14 mouse cellular contexts compared by ENCODE assay signal in genomic region chr5:139906507-139906906, GRCm38 (mm10). TPM values are rescaled to one million over a fixed set of nuclear protein-coding genes. Genes with fewer than 3 reads are reported as not detected.
DNase-seq lines count a peak whose midpoint lies in the region; ATAC-seq and TF ChIP-seq lines count a peak whose summit lies in the region.
"Had no signal": no experiment of that assay in that cellular context is flagged by ENCODE, and none has a peak within 500 bp of the region (broad histone marks: within the 10 kb centered on the region; RNA-seq: fewer than 3 reads in every experiment).

No protein-coding gene starts in this region.

- WGBS in hindbrain, embryonic 10.5 days: 41% methylated on average over 9 of the region's 9 CpGs
- WGBS in hindbrain, embryonic 11.5 days: 42% methylated on average over 9 of the region's 9 CpGs
- WGBS in embryonic facial prominence, embryonic 15.5 days: 41% methylated on average over 9 of the region's 9 CpGs
- WGBS in hindbrain, embryonic 13.5 days: 40% methylated on average over 9 of the region's 9 CpGs
- 48% methylated on average over 9 of the region's 9 CpGs for WGBS in midbrain, postnatal 0 days
- 25% methylated on average over 9 of the region's 9 CpGs for WGBS in intestine, embryonic 15.5 days

- peak overlapping the region; percentile 76; the same call in 1 of the 2 replicates for H3K4me3 ChIP-seq in hindbrain, embryonic 10.5 days
- H3K4me3 ChIP-seq in hindbrain, embryonic 11.5 days (ENCODE audit: low read depth, low read length): no peak overlapping the region
- no peak overlapping the region for H3K4me3 ChIP-seq in embryonic facial prominence, embryonic 15.5 days (replicated peaks)
- H3K4me3 ChIP-seq in hindbrain, embryonic 13.5 days: no peak overlapping the region
- peak overlapping the region; percentile 55; the same call in 1 of the 2 replicates for H3K4me3 ChIP-seq in midbrain, postnatal 0 days (ENCODE audit: low read depth, low read length)
- H3K4me3 ChIP-seq in intestine, embryonic 15.5 days (replicated peaks): no peak overlapping the region

- H3K27me3 ChIP-seq in hindbrain, embryonic 10.5 days (ENCODE audit: insufficient read depth, poor library complexity, severe bottlenecking): peaks cover 79% of the 10 kb centered on the region
- peaks cover 46% of the 10 kb centered on the region for H3K27me3 ChIP-seq in hindbrain, embryonic 11.5 days (ENCODE audit: control insufficient read depth, insufficient read depth, low read length)
- H3K27me3 ChIP-seq in embryonic facial prominence, embryonic 15.5 days: peaks cover 61% of the 10 kb centered on the region
- H3K27me3 ChIP-seq in hindbrain, embryonic 13.5 days: peaks cover 64% of the 10 kb centered on the region
- H3K27me3 ChIP-seq in midbrain, postnatal 0 days (ENCODE audit: insufficient read depth, low read length): peaks cover 10% of the 10 kb centered on the region
- H3K27me3 ChIP-seq in intestine, embryonic 15.5 days (replicated peaks): peaks cover 65% of the 10 kb centered on the region

- no peaks in the 10 kb centered on the region for H3K36me3 ChIP-seq in hindbrain, embryonic 10.5 days
- H3K36me3 ChIP-seq in hindbrain, embryonic 11.5 days (ENCODE audit: control insufficient read depth, insufficient read depth, low read length): no peaks in the 10 kb centered on the region
- no peaks in the 10 kb centered on the region for H3K36me3 ChIP-seq in embryonic facial prominence, embryonic 15.5 days
- no peaks in the 10 kb centered on the region for H3K36me3 ChIP-seq in hindbrain, embryonic 13.5 days
- H3K36me3 ChIP-seq in midbrain, postnatal 0 days (ENCODE audit: insufficient read depth, low read length): no peaks in the 10 kb centered on the region
- H3K36me3 ChIP-seq in intestine, embryonic 15.5 days: no peaks in the 10 kb centered on the region

- H3K9me3 ChIP-seq in hindbrain, embryonic 10.5 days: no peaks in the 10 kb centered on the region
- H3K9me3 ChIP-seq in hindbrain, embryonic 11.5 days (ENCODE audit: control insufficient read depth, low read length): no peaks in the 10 kb centered on the region
- no peaks in the 10 kb centered on the region for H3K9me3 ChIP-seq in embryonic facial prominence, embryonic 15.5 days (replicated peaks)
- H3K9me3 ChIP-seq in hindbrain, embryonic 13.5 days: no peaks in the 10 kb centered on the region
- H3K9me3 ChIP-seq in midbrain, postnatal 0 days (ENCODE audit: low read length): no peaks in the 10 kb centered on the region
- no peaks in the 10 kb centered on the region for H3K9me3 ChIP-seq in intestine, embryonic 15.5 days

- H3K9ac ChIP-seq in hindbrain, embryonic 11.5 days (ENCODE audit: low read depth, low read length): no peak overlapping the region
- no peak overlapping the region for H3K9ac ChIP-seq in embryonic facial prominence, embryonic 15.5 days
- H3K9ac ChIP-seq in hindbrain, embryonic 13.5 days: peak overlapping the region; percentile 81; the same call in 1 of the 2 replicates
- H3K9ac ChIP-seq in midbrain, postnatal 0 days (replicated peaks; ENCODE audit: low read length, poor library complexity, severe bottlenecking): no peak overlapping the region
- no peak overlapping the region for H3K9ac ChIP-seq in intestine, embryonic 15.5 days

- DNase-seq in hindbrain, embryonic 10.5 days (ENCODE audit: low spot score): no peak
- DNase-seq in hindbrain, embryonic 11.5 days (ENCODE audit: low spot score): no peak
- DNase-seq in midbrain, postnatal 0 days (ENCODE audit: low spot score): no peak
- DNase-seq in lung, postnatal 10 days: no peak
- DNase-seq: adrenal gland, adult 8-10 months; cerebellum, adult 11 months; heart, postnatal 10 days; kidney, adult 9 months; layer of hippocampus, adult 9-11 months; right cerebral cortex, adult 18-20 months had no signal

- ATAC-seq in hindbrain, embryonic 11.5 days (ENCODE audit: low FRiP score): no peak
- ATAC-seq in embryonic facial prominence, embryonic 15.5 days (ENCODE audit: insufficient number of reproducible peaks, low FRiP score, low TSS enrichment, low read depth): no peak
- ATAC-seq in hindbrain, embryonic 13.5 days (ENCODE audit: low FRiP score): no peak
- no peak for ATAC-seq in midbrain, postnatal 0 days (ENCODE audit: low FRiP score)
- ATAC-seq in intestine, embryonic 15.5 days: no peak
- ATAC-seq: inflammation-experienced regulatory T-cells, adult 6 months had no signal

- peaks cover 52% of the 10 kb centered on the region for H3K4me1 ChIP-seq in hindbrain, embryonic 10.5 days (replicated peaks)
- H3K4me1 ChIP-seq in hindbrain, embryonic 11.5 days (replicated peaks; ENCODE audit: control insufficient read depth, insufficient read depth, low read length): peaks cover 21% of the 10 kb centered on the region
- H3K4me1 ChIP-seq in embryonic facial prominence, embryonic 15.5 days: peaks cover 44% of the 10 kb centered on the region
- H3K4me1 ChIP-seq in hindbrain, embryonic 13.5 days (replicated peaks): peaks cover 43% of the 10 kb centered on the region
- H3K4me1 ChIP-seq in midbrain, postnatal 0 days (ENCODE audit: insufficient read depth, low read length): peaks cover 7% of the 10 kb centered on the region; the same call in 1 of the 2 replicates
- peaks cover 33% of the 10 kb centered on the region for H3K4me1 ChIP-seq in intestine, embryonic 15.5 days (replicated peaks)

- TF ChIP-seq CTCF in midbrain, postnatal 0 days (IDR thresholded peaks at IDR 0.05): no peak

- no peak overlapping the region for H3K4me2 ChIP-seq in hindbrain, embryonic 11.5 days (replicated peaks; ENCODE audit: low read depth, low read length)
- 0 out of 2 replicates have a peak overlapping the region, but pooled peaks have one; percentile 99 for H3K4me2 ChIP-seq in embryonic facial prominence, embryonic 15.5 days (replicated peaks)
- H3K4me2 ChIP-seq in hindbrain, embryonic 13.5 days: peak overlapping the region; percentile 91; the same call in 1 of the 2 replicates
- H3K4me2 ChIP-seq in midbrain, postnatal 0 days (ENCODE audit: low read depth, low read length, poor library complexity, severe bottlenecking): peak overlapping the region; percentile 98
- no peak overlapping the region for H3K4me2 ChIP-seq in intestine, embryonic 15.5 days (replicated peaks)

- no peak overlapping the region for H3K27ac ChIP-seq in hindbrain, embryonic 10.5 days
- H3K27ac ChIP-seq in hindbrain, embryonic 11.5 days (ENCODE audit: low read depth, low read length): no peak overlapping the region
- no peak overlapping the region for H3K27ac ChIP-seq in embryonic facial prominence, embryonic 15.5 days (replicated peaks)
- no peak overlapping the region for H3K27ac ChIP-seq in hindbrain, embryonic 13.5 days
- H3K27ac ChIP-seq in midbrain, postnatal 0 days (ENCODE audit: low read depth, low read length): no peak overlapping the region
- H3K27ac ChIP-seq in intestine, embryonic 15.5 days: no peak overlapping the region

RNA-seq across cellular contexts. Expression of gene Elfn1, which starts 1.2 kb away (rescaled TPM):
- 0.31 and 2.6 TPM in 2 replicates for polyA plus RNA-seq in hindbrain, embryonic 10.5 days (2016; fragmentation: Nextera tagmentation; extraction: Ambion mirVana)
- 1.3 and 1.5 TPM in 2 replicates for polyA plus RNA-seq in hindbrain, embryonic 11.5 days (2014; fragmentation: Nextera tagmentation; extraction: Ambion mirVana)
- polyA plus RNA-seq in embryonic facial prominence, embryonic 15.5 days (2015; fragmentation: Nextera tagmentation; extraction: Ambion mirVana): 2.0 and 2.5 TPM in 2 replicates
- polyA plus RNA-seq in hindbrain, embryonic 13.5 days (2015; fragmentation: Nextera tagmentation; extraction: Ambion mirVana): 1.3 and 1.4 TPM in 2 replicates
- 21.5 and 57.5 TPM in 2 replicates for total RNA-seq in midbrain, postnatal 0 days (2014; rRNA removed)
- polyA plus RNA-seq in midbrain, postnatal 0 days (2015; fragmentation: Nextera tagmentation; extraction: Ambion mirVana): 3.1 and 3.7 TPM in 2 replicates
- 0.19 and 0.20 TPM in 2 replicates for polyA plus RNA-seq in intestine, embryonic 15.5 days (2015; fragmentation: Nextera tagmentation; extraction: Ambion mirVana)
- polyA plus RNA-seq: inflammation-experienced regulatory T-cells, adult 6 months had no signal

Comparison
In these comparisons a context has a peak if more than half of its experiments do, and no peak if none do; other contexts are left out.
1. H3K4me3 ChIP-seq: peak in hindbrain, embryonic 10.5 days (single experiment) and midbrain, postnatal 0 days (single experiment); none in hindbrain, embryonic 11.5 days (single experiment), embryonic facial prominence, embryonic 15.5 days (single experiment), hindbrain, embryonic 13.5 days (single experiment) and intestine, embryonic 15.5 days (single experiment).
2. H3K4me2 ChIP-seq: peak in embryonic facial prominence, embryonic 15.5 days (single experiment), hindbrain, embryonic 13.5 days (single experiment) and midbrain, postnatal 0 days (single experiment); none in hindbrain, embryonic 11.5 days (single experiment) and intestine, embryonic 15.5 days (single experiment).